ENCODE assay signal across 8 mouse cellular contexts in the genomic region with DNA sequence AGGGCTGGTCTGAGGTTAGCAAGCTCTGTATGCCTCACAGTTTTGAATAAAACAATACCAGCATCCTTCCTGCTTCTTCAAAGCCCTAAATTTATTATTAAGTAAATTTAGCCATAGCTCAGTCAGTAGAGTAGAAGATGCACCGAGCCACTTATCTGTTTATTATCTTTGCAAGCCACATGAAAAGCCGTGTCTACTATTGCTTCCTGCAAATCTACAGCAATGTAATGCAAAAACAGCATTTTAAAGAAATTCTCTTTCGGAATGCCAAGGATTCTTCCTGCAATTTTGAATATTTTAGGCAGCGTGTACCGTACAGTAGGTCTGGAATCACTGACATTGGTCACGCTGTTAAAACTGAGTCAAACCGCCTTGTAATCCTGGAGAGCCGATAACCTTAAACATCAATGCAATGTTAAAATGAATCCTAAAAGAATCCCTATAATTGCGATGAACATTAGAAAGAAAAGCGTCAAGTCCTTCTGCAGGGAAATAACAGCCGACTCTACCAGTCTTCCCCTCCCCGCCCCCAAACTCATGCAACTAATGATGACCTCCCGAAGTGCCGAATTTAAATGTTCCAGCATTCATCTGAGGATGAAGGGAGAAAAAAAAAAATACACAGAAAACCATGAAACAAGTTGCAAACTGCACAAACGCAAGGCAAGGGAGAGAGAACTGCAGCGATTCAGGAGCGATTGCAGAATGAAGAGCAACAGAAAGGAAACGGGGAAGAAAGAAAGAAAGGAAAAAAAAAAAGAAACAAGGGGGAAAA. TPM values are rescaled to one million over a fixed set of nuclear protein-coding genes. Genes with fewer than 3 reads are reported as not detected.
A peak's percentile ranks its signal among the peaks of the same experiment; 100 is the strongest.
DNase-seq lines count a peak whose midpoint lies in the region; ATAC-seq and TF ChIP-seq lines count a peak whose summit lies in the region.

No protein-coding gene starts in this region.

- H3K4me2 ChIP-seq in lung, postnatal 0 days (replicated peaks; ENCODE audit: low read depth, low read length), result peak overlapping the region; percentile 97
- peak overlapping the region; percentile 87 for H3K4me2 ChIP-seq in stomach, embryonic 15.5 days

- no peak for TF ChIP-seq EP300 in lung, postnatal 0 days (IDR thresholded peaks at IDR 0.05)

- peak overlapping the region; percentile 59 for H3K4me3 ChIP-seq in lung, postnatal 0 days (ENCODE audit: low read depth, low read length)
- peak overlapping the region; percentile 70 for H3K4me3 ChIP-seq in limb, embryonic 10.5 days
- peak overlapping the region; percentile 69 for H3K4me3 ChIP-seq in stomach, embryonic 15.5 days (replicated peaks)

- H3K4me1 ChIP-seq in lung, postnatal 0 days (ENCODE audit: insufficient read depth, low read depth, low read length), result 0 out of 2 replicates have a peak, but pooled peaks cover 3% of the 10 kb centered on the region
- peaks cover 15% of the 10 kb centered on the region for H3K4me1 ChIP-seq in limb, embryonic 10.5 days
- H3K4me1 ChIP-seq in stomach, embryonic 15.5 days, result no peaks in the 10 kb centered on the region

- ATAC-seq in lung, postnatal 0 days, result no peak
- no peak for ATAC-seq in stomach, embryonic 15.5 days (ENCODE audit: insufficient read depth, low FRiP score, low read depth)

- no peaks in the 10 kb centered on the region for H3K9me3 ChIP-seq in lung, postnatal 0 days (ENCODE audit: low read length)
- no peaks in the 10 kb centered on the region for H3K9me3 ChIP-seq in limb, embryonic 10.5 days (replicated peaks)
- H3K9me3 ChIP-seq in stomach, embryonic 15.5 days, result no peaks in the 10 kb centered on the region

- no peak for TF ChIP-seq CTCF in lung, postnatal 0 days (IDR thresholded peaks at IDR 0.05)

- H3K27me3 ChIP-seq in lung, postnatal 0 days (replicated peaks; ENCODE audit: insufficient read depth, low read length), result 0 out of 2 replicates have a peak, but pooled peaks cover 2% of the 10 kb centered on the region
- peaks cover 30% of the 10 kb centered on the region for H3K27me3 ChIP-seq in limb, embryonic 10.5 days (ENCODE audit: low read depth, poor library complexity, severe bottlenecking)
- H3K27me3 ChIP-seq in stomach, embryonic 15.5 days (replicated peaks), result no peaks in the 10 kb centered on the region

- no peak overlapping the region for H3K27ac ChIP-seq in lung, postnatal 0 days (ENCODE audit: low read length)
- no peak overlapping the region for H3K27ac ChIP-seq in limb, embryonic 10.5 days
- peak overlapping the region; percentile 84; the same call in 1 of the 2 replicates for H3K27ac ChIP-seq in stomach, embryonic 15.5 days

- H3K9ac ChIP-seq in lung, postnatal 0 days (replicated peaks; ENCODE audit: low read depth), result no peak overlapping the region
- H3K9ac ChIP-seq in stomach, embryonic 15.5 days, result 0 out of 2 replicates have a peak overlapping the region, but pooled peaks have one; percentile 29

- peak; percentile 16 for DNase-seq in cerebellum, adult 9-10 months
- DNase-seq in cerebellum, postnatal 4 days (ENCODE audit: low spot score in 2 of 2), result no peak
- DNase-seq in lung, postnatal 0 days (ENCODE audit: low spot score), result no peak
- no peak for DNase-seq in lung, postnatal 36 days
- peak; percentile 34 for DNase-seq in limb, embryonic 10.5 days (ENCODE audit: low spot score)
- no peak for DNase-seq in left cerebral cortex, adult 9 months (ENCODE audit: low spot score in 2 of 2)
- DNase-seq in lung, adult 18-20 months, result no peak

- WGBS in lung, postnatal 0 days, result 7% methylated on average over 18 of the region's 18 CpGs
- 12% methylated on average over 18 of the region's 18 CpGs for WGBS in limb, embryonic 10.5 days
- 7% methylated on average over 18 of the region's 18 CpGs for WGBS in stomach, embryonic 15.5 days

- no peaks in the 10 kb centered on the region for H3K36me3 ChIP-seq in lung, postnatal 0 days (ENCODE audit: insufficient read depth, low read length)
- no peaks in the 10 kb centered on the region for H3K36me3 ChIP-seq in limb, embryonic 10.5 days
- H3K36me3 ChIP-seq in stomach, embryonic 15.5 days, result no peaks in the 10 kb centered on the region

RNA-seq across cellular contexts. Expression of a gene that starts 0.6 kb away (rescaled TPM):
- polyA plus RNA-seq in lung, postnatal 0 days (2015; fragmentation: Nextera tagmentation; extraction: Ambion mirVana), result 0.01 and 0.16 TPM in 2 replicates
- 0.60 and 0.63 TPM in 2 replicates for polyA plus RNA-seq in limb, embryonic 10.5 days (2016; fragmentation: Nextera tagmentation; extraction: Ambion mirVana)
- 1.6 and 2.0 TPM in 2 replicates for polyA plus RNA-seq in stomach, embryonic 15.5 days (2015; fragmentation: Nextera tagmentation; extraction: Ambion mirVana)

Comparison
In these comparisons a context has a peak if more than half of its experiments do, and no peak if none do; other contexts are left out.
1. DNase-seq: peak in cerebellum, adult 9-10 months (single experiment) and limb, embryonic 10.5 days (single experiment); none in cerebellum, postnatal 4 days (0 of 2), lung, postnatal 0 days (single experiment), lung, postnatal 36 days (single experiment), left cerebral cortex, adult 9 months (0 of 2) and lung, adult 18-20 months (0 of 2).
2. Peak in every context shown above with its lines, with median percentiles within 50 percentile points of each other: H3K4me3 ChIP-seq.